Mouse (Mus musculus) activated CD4-positive, CD25-positive, alpha-beta regulatory T cell, adult 4 months (primary cell): ENCODE results near the gene Eif2ak4. TPM values are rescaled to one million over a fixed set of nuclear protein-coding genes. Genes with fewer than 3 reads are reported as not detected.
A peak's percentile ranks its signal among the peaks of the same experiment; 100 is the strongest.

ENCODE experiments used
- ATAC-seq: one replicate; pipeline ENCODE4 v1.8.0; 2017
- polyA plus RNA-seq, 2 experiments: library from polyadenylated mRNA; unstranded; fragments of 100-300 nt; shearing (Covaris generic); gene quantifications; one replicate each; pipeline ENCODE4 v1.2.1; 2017

Gene Eif2ak4
- 1 to 10 TPM; 2.0 to 2.7 TPM for polyA plus RNA-seq

- peak; percentile 99 for ATAC-seq
These were observed at the start of gene Eif2ak4 for GRCm38 (mm10) chr2:118388341-118389335. Gene Eif2ak4, plus strand, starts transcription at chr2:118388618.

- ATAC-seq: no peak
These were observed 47.1 kb upstream of the Eif2ak4 start for GRCm38 (mm10) chr2:118341295-118341694.

- no peak for ATAC-seq
These were observed 44.5 kb upstream of the Eif2ak4 start for GRCm38 (mm10) chr2:118343897-118344296.

GRCm38 (mm10) chr2:118345535-118345934 is 42.9 kb upstream of the Eif2ak4 start:
- no peak for ATAC-seq

- no peak for ATAC-seq
These were observed 34.9 kb upstream of the Eif2ak4 start for GRCm38 (mm10) chr2:118353498-118353897.

GRCm38 (mm10) chr2:118353916-118354403 is 34.5 kb upstream of the Eif2ak4 start:
- ATAC-seq: no peak

- no peak for ATAC-seq
These were observed 33.2 kb upstream of the Eif2ak4 start for GRCm38 (mm10) chr2:118355138-118355719.

- ATAC-seq: no peak
These were observed 16.6 kb upstream of the Eif2ak4 start for GRCm38 (mm10) chr2:118371841-118372240.

GRCm38 (mm10) chr2:118372561-118372900 is 15.9 kb upstream of the Eif2ak4 start:
- ATAC-seq: no peak

GRCm38 (mm10) chr2:118372901-118373571 is 15.4 kb upstream of the Eif2ak4 start, which contains the start of gene Gpr176:
Gene Gpr176, minus strand, starts transcription at chr2:118373419.
- no peak for ATAC-seq

GRCm38 (mm10) chr2:118373572-118374279 is 14.7 kb upstream of the Eif2ak4 start:
- peak; percentile 90 for ATAC-seq

- no peak for ATAC-seq
These were observed 12.9 kb upstream of the Eif2ak4 start for GRCm38 (mm10) chr2:118375522-118375921.

GRCm38 (mm10) chr2:118375931-118376330 is 12.5 kb upstream of the Eif2ak4 start:
- no peak for ATAC-seq

GRCm38 (mm10) chr2:118379756-118380155 is 8.7 kb upstream of the Eif2ak4 start:
- ATAC-seq: no peak

- ATAC-seq: no peak
These were observed 5.0 kb upstream of the Eif2ak4 start for GRCm38 (mm10) chr2:118383387-118383786.

- ATAC-seq: no peak
These were observed 1.2 kb downstream of the Eif2ak4 start for GRCm38 (mm10) chr2:118389569-118389968.

GRCm38 (mm10) chr2:118390072-118390471 is 1.7 kb downstream of the Eif2ak4 start:
- ATAC-seq: no peak

GRCm38 (mm10) chr2:118391201-118391600 is 2.8 kb downstream of the Eif2ak4 start:
- ATAC-seq: no peak

GRCm38 (mm10) chr2:118399751-118400150 is 11.3 kb downstream of the Eif2ak4 start:
- ATAC-seq: no peak

- ATAC-seq: no peak
These were observed 13.7 kb downstream of the Eif2ak4 start for GRCm38 (mm10) chr2:118401834-118402727.

GRCm38 (mm10) chr2:118404336-118404735 is 15.9 kb downstream of the Eif2ak4 start:
- no peak for ATAC-seq
